Mouse (Mus musculus): ENCODE results near the gene Aurkaip1. TPM values are rescaled to one million over a fixed set of nuclear protein-coding genes. Genes with fewer than 3 reads are reported as not detected.

Gene Aurkaip1
- total and polyA plus RNA-seq, 2 experiments from 2014 or later = 93.0 to 148 TPM

- H3K27me3 ChIP-seq (ENCODE audit: insufficient read depth, low read length) = no peaks in the 10 kb centered on the region; the same call in 1 of the 2 replicates
- H3K36me3 ChIP-seq (ENCODE audit: insufficient read depth) = peaks cover 25% of the 10 kb centered on the region
- H3K27ac ChIP-seq (ENCODE audit: low read depth, low read length) = peak overlapping the region; percentile 79
Observed at GRCm38 (mm10) chr4:155803340-155804041, 27.6 kb upstream of the Aurkaip1 start.

GRCm38 (mm10) chr4:155807841-155808240 lies 23.2 kb upstream of the Aurkaip1 start:
- Histone ChIP-seq H3K27me3 (ENCODE audit: insufficient read depth, low read length) (no peaks in the 10 kb centered on the region), H3K9ac (no peak overlapping the region), H3K9me3 (ENCODE audit: low read length) (no peaks in the 10 kb centered on the region), H3K27ac (ENCODE audit: low read depth, low read length) (no peak overlapping the region), H3K4me2 (ENCODE audit: low read depth) (no peak overlapping the region), H3K4me1 (ENCODE audit: insufficient read depth) (peaks cover 8% of the 10 kb centered on the region), H3K4me3 (ENCODE audit: low read depth, low read length) (no peak overlapping the region), H3K36me3 (ENCODE audit: insufficient read depth) (peaks cover 47% of the 10 kb centered on the region)
- DNase-seq (no peak), ATAC-seq (no peak)
- 96% methylated on average over 3 of the region's 3 CpGs for WGBS
- TF ChIP-seq CTCF (IDR thresholded peaks at IDR 0.05; ENCODE audit: low read depth) = no peak

More at GRCm38 (mm10) chr4:155803340-155804041, 27.6 kb upstream of the Aurkaip1 start:
- H3K4me2 ChIP-seq (ENCODE audit: low read depth) = peak overlapping the region; percentile 58
- peaks cover 11% of the 10 kb centered on the region for H3K4me1 ChIP-seq (ENCODE audit: insufficient read depth)
- peak; percentile 99 for ATAC-seq
- no peaks in the 10 kb centered on the region for H3K9me3 ChIP-seq (ENCODE audit: low read length)
- no peak; the same call in 1 of the 2 replicates for TF ChIP-seq CTCF (IDR thresholded peaks at IDR 0.05; ENCODE audit: low read depth)
- WGBS = under 1% methylated on average over 58 of the region's 58 CpGs
- peak overlapping the region; percentile 83 for H3K4me3 ChIP-seq (ENCODE audit: low read depth, low read length)
- peak; percentile 96 for DNase-seq
- H3K9ac ChIP-seq = peak overlapping the region; percentile 87

DNA sequence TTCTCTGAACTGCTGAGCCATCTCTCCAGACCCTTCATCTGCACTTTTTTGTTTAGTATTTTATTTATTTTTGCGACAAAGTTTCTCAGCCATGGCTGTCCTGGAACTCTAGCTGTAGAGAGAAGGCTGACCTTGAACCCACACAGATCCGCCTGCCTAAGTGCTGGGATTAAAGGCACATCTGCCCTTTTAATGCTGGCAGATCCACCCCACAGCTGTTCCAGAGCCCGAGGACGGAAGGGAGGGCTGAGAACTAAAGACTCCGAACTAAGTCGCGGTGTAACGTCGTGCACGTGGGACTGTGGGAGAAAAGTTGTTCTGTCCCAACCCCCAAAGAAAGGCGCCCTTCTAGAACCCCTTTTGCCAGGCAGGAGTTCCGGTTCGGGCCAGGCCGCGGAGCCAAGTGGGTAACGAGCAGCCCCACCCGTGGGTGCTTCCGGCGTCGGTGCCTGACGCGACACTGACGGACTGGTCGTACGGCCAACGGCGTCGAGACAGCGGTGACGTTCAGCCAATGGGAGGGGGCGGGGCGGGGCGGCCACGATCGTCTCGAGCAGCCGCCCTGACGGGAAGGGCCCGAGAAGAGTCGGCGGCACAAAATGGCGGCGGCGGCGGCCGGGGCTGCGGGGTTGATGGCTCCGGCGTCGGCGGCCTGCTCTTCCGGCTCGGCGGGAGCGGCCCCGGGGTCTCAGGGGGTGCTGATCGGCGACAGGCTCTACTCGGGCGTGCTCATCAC lies 19.0 kb upstream of the Aurkaip1 start, which contains the start of gene Ccnl2:
Gene Ccnl2, plus strand, starts transcription at position 561 of the 736 bp plus-strand sequence.
- Histone ChIP-seq H3K36me3 (ENCODE audit: insufficient read depth) (peaks cover 53% of the 10 kb centered on the region), H3K9me3 (ENCODE audit: low read length) (no peaks in the 10 kb centered on the region), H3K4me1 (ENCODE audit: insufficient read depth) (peaks cover 9% of the 10 kb centered on the region; the same call in 1 of the 2 replicates), H3K4me2 (ENCODE audit: low read depth) (peak within 1 kb of the TSS; percentile 73), H3K27ac (ENCODE audit: low read depth, low read length) (peak within 1 kb of the TSS; percentile 90), H3K27me3 (ENCODE audit: insufficient read depth, low read length) (no peaks in the 10 kb centered on the region), H3K9ac (peak within 1 kb of the TSS; percentile 99), H3K4me3 (ENCODE audit: low read depth, low read length) (peak within 1 kb of the TSS; percentile 99)
- DNase-seq = peak; percentile 99
- TF ChIP-seq CTCF (IDR thresholded peaks at IDR 0.05; ENCODE audit: low read depth) = peak; percentile 5; the same call in 1 of the 2 replicates
- WGBS = 3% methylated on average over 56 of the region's 60 CpGs
- peak; percentile 99 for ATAC-seq

- no peak for TF ChIP-seq CTCF (IDR thresholded peaks at IDR 0.05; ENCODE audit: low read depth)
- WGBS = 2% methylated on average over 46 of the region's 49 CpGs
- Histone ChIP-seq H3K9me3 (ENCODE audit: low read length) (no peaks in the 10 kb centered on the region), H3K27me3 (ENCODE audit: insufficient read depth, low read length) (no peaks in the 10 kb centered on the region), H3K36me3 (ENCODE audit: insufficient read depth) (peaks cover 54% of the 10 kb centered on the region), H3K27ac (ENCODE audit: low read depth, low read length) (peak overlapping the region; percentile 90), H3K4me3 (ENCODE audit: low read depth, low read length) (peak overlapping the region; percentile 99), H3K9ac (peak overlapping the region; percentile 99), H3K4me2 (ENCODE audit: low read depth) (peak overlapping the region; percentile 73), H3K4me1 (ENCODE audit: insufficient read depth) (peaks cover 9% of the 10 kb centered on the region; the same call in 1 of the 2 replicates)
- DNase-seq (peak; percentile 55), ATAC-seq (peak; percentile 25)
Observed at GRCm38 (mm10) chr4:155812665-155813181, 18.3 kb upstream of the Aurkaip1 start.

GRCm38 (mm10) chr4:155817533-155817932 lies 13.5 kb upstream of the Aurkaip1 start:
- H3K27me3 ChIP-seq (ENCODE audit: insufficient read depth, low read length) = no peaks in the 10 kb centered on the region
- no peak for DNase-seq
- no peak for TF ChIP-seq CTCF (IDR thresholded peaks at IDR 0.05; ENCODE audit: low read depth)
- H3K36me3 ChIP-seq (ENCODE audit: insufficient read depth) = peaks cover 69% of the 10 kb centered on the region
- H3K4me1 ChIP-seq (ENCODE audit: insufficient read depth) = peaks cover 9% of the 10 kb centered on the region; the same call in 1 of the 2 replicates
- 67% methylated on average over 4 of the region's 4 CpGs for WGBS
- H3K9me3 ChIP-seq (ENCODE audit: low read length) = no peaks in the 10 kb centered on the region
- no peak for ATAC-seq
- H3K4me3 ChIP-seq (ENCODE audit: low read depth, low read length) = no peak overlapping the region
- no peak overlapping the region for H3K4me2 ChIP-seq (ENCODE audit: low read depth)
- H3K9ac ChIP-seq = no peak overlapping the region
- no peak overlapping the region for H3K27ac ChIP-seq (ENCODE audit: low read depth, low read length)

GRCm38 (mm10) chr4:155821025-155821424 lies 10.0 kb upstream of the Aurkaip1 start:
- DNase-seq = peak; percentile 17
- H3K9me3 ChIP-seq (ENCODE audit: low read length) = no peaks in the 10 kb centered on the region
- no peaks in the 10 kb centered on the region for H3K4me1 ChIP-seq (ENCODE audit: insufficient read depth)

More at GRCm38 (mm10) chr4:155821025-155821424, 10.0 kb upstream of the Aurkaip1 start:
- ATAC-seq = no peak
- Histone ChIP-seq H3K27ac (ENCODE audit: low read depth, low read length) (no peak overlapping the region), H3K9ac (no peak overlapping the region), H3K4me2 (ENCODE audit: low read depth) (no peak overlapping the region), H3K27me3 (ENCODE audit: insufficient read depth, low read length) (no peaks in the 10 kb centered on the region), H3K36me3 (ENCODE audit: insufficient read depth) (peaks cover 90% of the 10 kb centered on the region), H3K4me3 (ENCODE audit: low read depth, low read length) (no peak overlapping the region)
- TF ChIP-seq CTCF (IDR thresholded peaks at IDR 0.05; ENCODE audit: low read depth) = peak; percentile 28; the same call in 1 of the 2 replicates
- 80% methylated on average over 7 of the region's 7 CpGs for WGBS
